Mouse (Mus musculus) adrenal gland, adult 18-20 months (tissue): ENCODE measurements around the gene Spo11. TPM values are rescaled to one million over a fixed set of nuclear protein-coding genes. Genes with fewer than 3 reads are reported as not detected.

Experiments used
- DNase-seq, 2 experiments: peaks; one replicate each; pipeline ENCODE4 v3.0.0; 2021 to 2022; ENCODE audit warnings: low spot score in 2 of 2
- total RNA-seq, 2 experiments: library from RNA; stranded (reverse); gene quantifications; 1 replicate in 1 of 2; 2 replicates in 1 of 2; pipeline ENCODE4 v1.2.3; 2021

Spo11 gene
- total RNA-seq, 2 experiments from 2014 or later = not detected

- no peak for DNase-seq
Measured at GRCm38 (mm10) chr2:172951976-172952375, 25.5 kb upstream of the Spo11 start.

DNA sequence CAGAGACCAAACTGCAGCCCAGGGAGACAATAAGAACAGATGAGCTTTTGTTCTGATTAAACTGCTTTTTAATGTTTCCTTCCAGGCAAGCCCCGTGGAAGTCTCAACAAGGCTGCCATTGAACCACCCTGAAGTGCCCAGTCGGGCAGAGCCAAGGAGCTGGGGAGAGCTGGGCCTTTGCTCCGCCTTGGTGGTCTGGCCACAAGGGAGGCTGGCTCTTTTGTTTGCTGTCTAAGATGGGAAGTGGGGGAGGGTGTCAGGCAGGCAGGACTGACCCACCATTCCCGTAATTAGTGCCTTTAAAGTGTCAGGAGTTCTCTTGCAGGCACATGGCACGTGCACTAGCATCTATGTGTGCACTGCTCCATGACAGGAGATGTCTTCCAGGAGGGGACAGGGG lies 18.9 kb upstream of the Spo11 start:
- no peak for DNase-seq

DNA sequence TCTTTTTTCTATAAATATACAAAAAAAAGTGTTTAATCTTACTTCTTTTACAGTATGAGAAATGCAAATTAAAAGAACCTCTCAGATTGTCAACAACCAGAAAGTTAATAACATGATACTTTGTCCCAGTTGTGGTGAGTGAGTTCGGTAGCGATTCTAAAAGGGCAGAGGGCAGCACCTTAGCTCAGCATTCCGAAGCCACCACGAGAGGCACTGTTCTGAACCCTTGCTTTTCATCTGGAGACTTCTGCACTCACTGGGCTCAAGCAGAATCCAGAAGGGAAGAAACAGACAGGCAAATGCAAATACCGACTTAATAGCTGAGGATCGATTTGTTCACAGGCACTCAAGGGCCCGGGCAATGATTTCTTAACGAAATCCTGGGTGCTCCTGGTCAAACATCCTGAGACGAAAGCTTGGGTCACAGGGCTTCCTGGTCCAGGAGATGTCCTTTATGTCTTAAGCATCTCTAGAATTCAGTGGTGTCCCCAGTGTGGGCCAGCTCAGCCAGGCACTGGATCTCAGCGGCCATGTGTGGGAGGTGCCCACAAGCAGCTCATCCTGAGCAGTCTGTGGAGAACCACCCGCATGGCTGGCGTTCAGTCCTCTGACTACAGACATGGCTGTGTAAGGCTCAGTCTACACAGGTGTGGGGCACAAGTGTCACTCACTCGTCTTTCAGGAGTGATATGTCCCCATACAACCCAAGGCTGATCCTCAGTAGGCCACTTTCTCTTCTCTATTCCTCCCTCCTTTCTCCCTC lies 18.3 kb upstream of the Spo11 start:
- no peak for DNase-seq

GRCm38 (mm10) chr2:172960350-172960749 lies 17.1 kb upstream of the Spo11 start:
- DNase-seq = no peak

DNA sequence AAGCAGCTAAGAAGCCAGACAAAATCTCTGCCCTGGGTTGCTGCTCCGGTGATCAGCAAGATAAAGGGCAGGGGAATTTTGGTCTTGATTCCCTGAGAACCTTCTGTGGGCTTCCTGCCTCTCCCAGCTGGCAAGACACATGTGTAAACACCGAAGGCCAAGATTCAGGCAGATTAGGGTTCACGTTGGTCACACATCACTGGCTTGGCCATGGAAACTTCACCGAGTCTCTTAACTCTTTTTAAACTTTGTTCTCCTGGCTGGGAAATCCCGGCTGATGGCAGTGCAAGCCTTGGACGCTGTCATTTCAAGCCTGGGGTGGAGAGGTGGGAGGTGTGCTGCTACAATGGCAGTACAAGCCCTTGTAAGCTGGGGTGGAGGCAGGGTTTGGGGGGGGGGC lies 16.3 kb upstream of the Spo11 start:
- DNase-seq = no peak

- no peak for DNase-seq
Measured at GRCm38 (mm10) chr2:172965249-172965648, 12.3 kb upstream of the Spo11 start.

DNA sequence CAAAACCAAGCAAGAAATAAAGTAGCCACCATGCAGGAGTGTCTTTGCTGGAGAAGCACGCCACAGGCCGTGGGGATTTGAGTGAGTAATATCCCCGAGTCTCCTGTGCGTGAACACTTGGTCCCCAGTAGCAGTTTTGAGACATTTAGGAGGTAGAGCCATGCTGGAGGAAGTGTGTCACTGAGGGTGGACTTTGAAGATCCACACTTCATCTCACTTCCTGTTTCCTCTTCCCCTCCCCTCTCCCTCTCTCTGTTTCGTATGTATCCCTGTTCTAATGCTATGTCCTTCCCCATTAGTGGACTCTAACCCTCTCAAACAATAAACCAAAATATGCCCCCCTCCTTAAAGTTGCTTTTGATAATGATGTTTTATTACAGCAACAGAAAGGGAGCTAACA lies 11.0 kb upstream of the Spo11 start:
- DNase-seq = no peak

DNA sequence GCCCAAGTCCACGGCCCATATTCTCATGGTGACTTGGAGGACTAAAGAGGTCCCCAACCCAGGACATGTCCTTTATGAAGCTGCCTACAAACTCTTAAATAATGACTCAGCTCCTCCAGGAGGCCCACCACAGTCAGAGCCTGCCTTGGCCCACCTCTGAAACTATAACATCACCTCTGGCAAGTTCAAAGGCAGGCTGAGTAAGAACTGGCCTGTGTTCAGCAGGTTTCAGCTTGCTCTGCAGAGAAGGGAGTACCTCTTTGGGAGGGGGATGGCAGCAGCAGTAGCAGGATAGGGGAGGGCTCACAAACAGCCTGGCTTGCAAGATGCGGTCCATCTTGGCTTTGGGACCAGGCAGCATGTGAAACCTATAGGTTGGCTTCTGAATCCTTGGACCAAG lies 5.6 kb upstream of the Spo11 start:
- DNase-seq = no peak

DNA sequence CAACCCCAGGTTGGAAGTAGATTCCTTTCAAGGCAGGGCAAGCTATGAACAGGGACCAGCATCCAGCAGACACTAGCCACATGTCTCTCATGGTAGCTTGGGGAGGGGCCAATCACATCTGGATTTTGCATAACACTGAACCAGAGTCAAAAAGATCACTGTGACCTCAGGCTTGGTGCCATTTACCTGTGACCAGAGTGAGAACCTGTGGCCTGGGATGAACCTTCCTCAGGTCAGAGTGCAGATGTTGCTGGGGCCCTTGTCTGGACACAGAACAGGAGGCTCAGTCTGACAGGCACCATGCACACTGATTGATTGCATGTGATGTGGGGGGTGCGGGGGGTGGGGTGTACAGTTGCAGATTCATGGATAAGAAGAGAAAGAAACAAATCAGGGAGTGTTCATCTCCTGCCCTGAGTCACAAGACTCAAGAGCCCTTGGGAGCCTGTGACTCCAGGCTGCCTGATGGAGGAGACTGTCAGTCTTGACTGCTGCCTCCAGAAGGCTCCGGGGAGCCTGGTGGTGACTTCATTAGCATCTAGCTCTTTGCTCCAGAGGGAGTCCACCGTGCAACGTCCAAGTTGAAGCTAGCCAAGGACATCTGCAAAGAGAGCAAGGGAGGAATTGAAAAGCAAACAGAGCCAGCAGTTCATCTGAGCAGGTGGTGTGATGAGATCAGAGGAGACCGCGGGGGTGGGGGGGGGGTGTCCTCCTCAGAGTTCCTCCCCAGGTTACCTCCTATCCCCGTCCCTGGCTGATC lies 3.5 kb upstream of the Spo11 start:
- no peak for DNase-seq

DNA sequence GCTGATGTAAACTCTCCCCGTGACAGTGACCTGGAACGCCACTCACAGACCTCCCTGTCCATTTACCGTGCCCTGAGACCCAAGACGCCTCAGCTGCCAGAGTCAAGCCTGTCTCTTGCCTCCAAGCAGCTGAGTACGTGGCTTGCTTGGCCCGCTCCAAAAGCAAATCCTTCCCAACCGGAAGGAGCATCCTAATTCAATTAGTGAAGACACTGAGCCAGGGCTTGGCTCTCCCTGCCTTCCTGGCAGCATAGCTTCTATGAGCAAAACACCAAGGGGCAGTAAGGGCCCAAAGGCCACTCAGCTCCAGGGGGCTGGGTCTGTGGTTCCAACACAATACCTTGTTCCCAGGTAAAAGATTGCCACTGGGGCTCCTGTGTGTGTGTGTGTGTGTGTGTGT lies 2.8 kb upstream of the Spo11 start:
- no peak for DNase-seq

- DNase-seq = no peak
Measured at GRCm38 (mm10) chr2:172975159-172975558, 2.3 kb upstream of the Spo11 start.

DNA sequence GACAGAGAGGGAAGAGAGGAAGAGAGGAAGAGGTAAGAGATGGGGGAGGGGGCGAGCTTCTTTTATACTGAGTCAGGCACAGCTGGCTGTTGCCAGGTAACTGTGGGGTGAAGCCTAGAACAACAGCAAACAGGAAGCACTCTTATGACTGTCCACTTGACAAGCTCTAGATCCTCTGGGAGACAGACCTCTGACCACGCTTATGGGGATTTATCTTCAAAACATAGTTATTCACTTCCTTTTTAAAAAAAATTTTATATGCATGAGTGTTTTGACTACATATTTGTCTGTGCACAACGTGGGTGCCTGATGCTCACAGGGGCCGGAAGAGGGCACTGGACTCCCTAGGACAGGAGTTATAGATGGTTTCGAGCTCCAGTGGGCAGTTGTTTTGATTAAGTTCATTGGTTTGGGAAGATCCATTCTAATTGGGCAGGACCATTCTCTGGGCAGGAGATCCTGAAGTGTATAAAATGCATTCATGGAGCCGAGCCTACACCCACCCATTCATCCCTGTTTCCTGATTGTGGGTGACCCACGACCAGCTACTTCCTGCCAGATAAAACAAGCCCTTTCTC lies 750 bp upstream of the Spo11 start:
- no peak for DNase-seq

- DNase-seq = no peak
Measured at GRCm38 (mm10) chr2:172978131-172978633, 682 bp downstream of the Spo11 start.

DNA sequence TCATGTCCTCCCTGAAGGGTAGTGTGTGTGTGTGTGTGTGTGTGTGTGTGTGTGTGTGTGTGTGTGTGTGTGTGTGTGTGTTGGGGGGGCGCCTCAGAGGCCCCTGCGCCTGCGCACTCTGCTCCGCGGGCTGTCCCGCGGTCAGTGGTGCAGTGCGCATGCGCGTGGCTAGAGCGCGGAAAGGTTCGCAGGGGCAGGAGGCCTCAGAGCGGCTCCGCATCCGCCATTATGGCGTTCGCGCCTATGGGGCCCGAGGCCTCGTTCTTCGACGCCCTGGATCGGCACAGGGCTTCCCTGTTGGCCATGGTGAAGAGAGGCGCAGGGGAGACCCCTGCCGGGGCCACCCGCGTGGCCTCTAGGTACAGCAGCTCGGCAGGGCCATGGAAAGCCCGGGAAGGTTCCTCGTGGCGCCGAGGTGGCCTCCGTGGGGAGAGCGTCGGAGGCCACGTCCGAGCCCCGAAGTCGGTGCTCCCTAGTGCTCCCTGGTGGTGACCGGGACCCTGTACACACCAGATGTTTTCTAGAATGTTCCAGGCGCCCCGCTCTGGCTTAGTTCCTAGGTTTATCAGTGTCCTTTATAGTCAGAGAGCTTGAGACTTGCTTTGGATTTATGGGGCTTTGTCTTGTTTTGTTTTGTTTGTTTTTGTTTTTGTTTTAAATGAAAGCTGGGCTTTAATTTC lies 2.3 kb downstream of the Spo11 start:
- no peak for DNase-seq

DNA sequence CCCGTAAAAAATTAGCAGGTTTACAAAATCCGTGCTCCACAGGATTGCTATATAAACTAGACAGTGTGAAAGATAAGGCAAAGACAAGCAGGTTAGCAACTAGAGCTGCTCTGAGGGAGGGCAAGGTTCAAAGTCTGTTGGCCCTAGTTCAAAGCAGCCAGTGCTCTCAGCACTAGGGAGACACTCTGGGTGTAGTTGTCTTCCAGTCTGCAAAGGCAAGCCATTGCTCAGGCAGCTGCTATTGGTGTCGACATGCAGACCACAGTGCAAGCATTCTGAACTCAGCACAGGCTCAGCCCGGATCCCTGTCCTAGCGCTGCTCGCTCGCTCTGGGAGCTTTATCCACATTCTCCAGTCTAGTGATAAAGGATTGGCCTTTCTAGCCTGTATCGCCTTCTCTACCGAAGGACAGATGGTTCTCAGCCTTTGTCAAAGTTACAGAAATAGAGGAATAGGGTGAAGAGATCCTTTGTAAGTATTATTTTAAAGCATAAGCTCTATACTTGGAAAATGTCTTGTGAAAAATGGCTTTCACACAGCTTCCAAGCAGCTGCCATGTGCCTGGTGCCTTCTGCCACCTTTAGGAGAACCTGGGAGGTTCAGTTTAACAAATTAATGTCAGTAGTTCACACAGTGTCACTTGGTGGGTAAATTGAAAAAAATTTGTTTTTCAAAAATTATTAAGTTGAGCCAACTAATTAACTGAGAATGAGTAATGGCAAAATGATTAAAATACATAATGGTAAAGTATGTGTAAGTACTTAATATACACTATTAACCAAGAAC lies 5.5 kb downstream of the Spo11 start:
- no peak for DNase-seq

DNA sequence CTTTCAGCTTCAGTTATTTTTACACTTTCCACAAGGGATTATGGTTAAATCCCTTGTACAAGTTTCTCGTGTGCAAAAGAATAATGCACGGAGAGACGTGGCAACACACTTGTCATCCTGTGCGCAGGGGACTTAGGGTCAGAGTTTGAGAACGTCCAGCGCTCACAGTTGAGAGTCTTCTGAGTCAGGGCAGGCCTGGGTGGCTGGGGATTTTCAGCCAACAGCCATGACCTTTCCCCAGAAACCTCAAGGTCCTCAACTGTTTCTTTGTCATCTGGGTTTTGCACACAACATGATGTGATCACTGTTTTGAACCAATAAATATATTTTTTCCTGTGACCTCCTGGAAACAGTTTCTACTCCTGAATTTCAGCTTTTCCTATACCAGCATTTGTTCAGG lies 12.7 kb downstream of the Spo11 start:
- peak in 1 of 2 experiments; percentile 40 for DNase-seq

- DNase-seq = peak; percentile 71 to 78
Measured at GRCm38 (mm10) chr2:172996207-172996606, 18.7 kb downstream of the Spo11 start.

GRCm38 (mm10) chr2:172997748-172998147 lies 20.2 kb downstream of the Spo11 start:
- no peak for DNase-seq

DNA sequence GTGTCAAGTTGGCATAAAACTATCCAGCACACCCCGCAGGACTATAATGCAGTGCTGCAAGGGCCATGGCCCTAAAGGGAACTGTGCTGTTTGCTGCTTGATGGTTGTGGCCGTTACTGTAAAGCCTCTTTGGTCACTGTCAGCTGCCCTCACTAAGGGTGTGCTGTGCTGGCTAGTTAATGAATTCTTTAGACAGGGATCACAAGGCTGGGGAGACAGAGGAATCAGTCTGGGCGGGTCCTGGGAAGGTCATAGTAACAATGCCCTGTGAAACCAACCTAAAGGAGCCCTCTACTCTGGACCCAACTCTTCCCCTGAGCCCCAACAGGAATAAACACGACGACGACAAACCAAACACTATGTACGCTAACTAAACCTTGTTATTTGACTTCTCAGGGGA lies 21.0 kb downstream of the Spo11 start:
- DNase-seq = no peak

DNA sequence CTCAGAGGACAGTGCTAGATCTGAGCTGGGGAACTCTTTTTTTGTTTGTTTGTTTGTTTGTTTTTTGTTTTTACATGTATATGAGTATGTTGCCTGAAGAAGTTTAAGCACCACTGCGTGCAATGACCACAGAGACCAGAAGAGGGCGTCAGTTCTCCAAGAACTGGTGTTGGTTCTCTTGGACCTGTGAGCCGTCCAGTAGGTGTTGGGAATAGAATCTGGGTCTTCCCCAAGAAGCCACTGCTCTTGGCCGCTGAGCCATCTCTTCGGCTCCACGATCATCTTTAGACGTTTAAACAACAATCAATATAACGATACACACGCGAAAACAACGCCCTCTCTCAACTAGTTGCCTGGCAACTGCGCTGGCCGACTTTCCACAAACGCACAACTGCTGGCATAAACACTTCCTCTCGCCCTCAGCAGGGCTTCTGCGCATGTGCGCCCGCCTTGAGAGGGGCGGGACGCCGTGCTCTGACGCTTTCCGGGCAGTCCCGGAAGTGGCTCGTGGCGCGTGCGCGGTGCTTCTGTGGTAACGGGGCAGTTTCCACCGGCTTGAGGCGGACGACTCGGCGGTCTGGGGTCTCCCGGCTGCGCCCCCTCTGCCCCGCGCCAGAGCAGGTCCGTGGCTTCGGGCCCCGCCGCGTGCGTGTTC lies 22.3 kb downstream of the Spo11 start, which contains the start of gene Rae1:
Gene Rae1 (plus strand): TSS at position 488 of the 655 bp plus-strand sequence.
- peak; percentile 99 to 100 for DNase-seq
